Mouse (Mus musculus) lung, postnatal 0 days (tissue): Measurements from ENCODE around the gene Nrf1. TPM values are rescaled to one million over a fixed set of nuclear protein-coding genes. Genes with fewer than 3 reads are reported as not detected.

ENCODE experiments used
- ATAC-seq: fragments of 200-750 bp; cut with Nextera tagmentation; 2 replicates; pipeline ENCODE4 v1.8.0; 2017; ENCODE audit warnings: moderate library complexity
- DNase-seq: peaks from one replicate; pipeline ENCODE4 v3.0.0-alpha.2; 2016; ENCODE audit warnings: low spot score
- H3K27ac ChIP-seq: fragments of 300-500 bp; sonication (generic); 2 replicates; pipeline ENCODE4 v1.5.1; 2014; ENCODE audit warnings: antibody characterized with exemption, mild to moderate bottlenecking, low read length, mixed read lengths
- H3K27me3 ChIP-seq: fragments of 300-500 bp; sonication (generic); replicated peaks from 2 replicates; pipeline ENCODE4 v1.6.1; 2014; ENCODE audit warnings: low read length, mixed read lengths; ENCODE audit not compliant: insufficient read depth
- H3K36me3 ChIP-seq: fragments of 300-500 bp; sonication (generic); 2 replicates; pipeline ENCODE4 v1.6.1; 2014; ENCODE audit warnings: low read length, mixed read lengths; ENCODE audit not compliant: insufficient read depth
- H3K4me1 ChIP-seq: fragments of 300-500 bp; sonication (generic); 2 replicates; pipeline ENCODE4 v1.6.1; 2014; ENCODE audit warnings: antibody characterized with exemption, low read depth, low read length, mixed read lengths; ENCODE audit not compliant: insufficient read depth
- H3K4me2 ChIP-seq: fragments of 300-500 bp; sonication (generic); replicated peaks from 2 replicates; pipeline ENCODE4 v1.6.1; 2014; ENCODE audit warnings: low read depth, mild to moderate bottlenecking, low read length, moderate library complexity, mixed read lengths
- H3K4me3 ChIP-seq: fragments of 300-500 bp; sonication (generic); 2 replicates; pipeline ENCODE4 v1.5.1; 2014; ENCODE audit warnings: low read depth, low read length
- H3K9ac ChIP-seq: fragments of 300-500 bp; sonication (generic); replicated peaks from 2 replicates; pipeline ENCODE4 v1.6.1; 2014; ENCODE audit warnings: low read depth, mild to moderate bottlenecking
- H3K9me3 ChIP-seq: fragments of 300-500 bp; sonication (generic); 2 replicates; pipeline ENCODE4 v1.6.1; 2016; ENCODE audit warnings: low read length, mixed read lengths
- CTCF ChIP-seq: IDR thresholded peaks from 2 replicates; pipeline ENCODE4 v1.5.1; 2016; ENCODE audit warnings: antibody characterized with exemption, mild to moderate bottlenecking
- EP300 ChIP-seq: IDR thresholded peaks from 2 replicates; pipeline ENCODE4 v1.6.1; 2016; ENCODE audit warnings: antibody characterized with exemption, mild to moderate bottlenecking, control low read depth
- WGBS: fragments of 180-500 bp; shearing (Covaris S2); extraction: QIAGEN DNeasy Blood & Tissue Kit; methylation state at CpG from one replicate; pipeline ENCODE4 v1.1.7; 2014; 5-methylcytosine and 5-hydroxymethylcytosine counted together
- polyA plus RNA-seq: library from polyadenylated mRNA; unstranded; fragments of >200 nt; fragmentation: Nextera tagmentation; extraction: Ambion mirVana; gene quantifications from 2 replicates; pipeline ENCODE4 v1.2.1, GENCODE M21; 2015

The Nrf1 gene
- polyA plus RNA-seq, 1 experiment from 2014 or later, result 22.7 TPM

- Histone ChIP-seq H3K4me1 (no peaks in the 10 kb centered on the region), H3K36me3 (no peaks in the 10 kb centered on the region), H3K4me2 (no peak overlapping the region), H3K9me3 (no peaks in the 10 kb centered on the region), H3K27me3 (no peaks in the 10 kb centered on the region), H3K9ac (no peak overlapping the region), H3K4me3 (no peak overlapping the region), H3K27ac (no peak overlapping the region)
- peak; percentile 11 for DNase-seq
- TF ChIP-seq CTCF (no peak), EP300 (no peak)
- WGBS, result 68% methylated on average over 4 of the region's 4 CpGs
- no peak for ATAC-seq
Observed at GRCm38 (mm10) chr6:30035112-30035511, 12.7 kb upstream of the Nrf1 start.

- DNase-seq (no peak), ATAC-seq (no peak)
- H3K36me3 ChIP-seq, result no peaks in the 10 kb centered on the region
- no peaks in the 10 kb centered on the region for H3K4me1 ChIP-seq
- no peak overlapping the region for H3K4me3 ChIP-seq
- H3K27ac ChIP-seq, result no peak overlapping the region
- TF ChIP-seq EP300 (no peak), CTCF (no peak)
- no peaks in the 10 kb centered on the region for H3K9me3 ChIP-seq
- no peaks in the 10 kb centered on the region for H3K27me3 ChIP-seq
- no peak overlapping the region for H3K4me2 ChIP-seq
- 25% methylated on average over 1 of the region's 1 CpGs for WGBS
- no peak overlapping the region for H3K9ac ChIP-seq
Observed at GRCm38 (mm10) chr6:30041498-30041897, 6.3 kb upstream of the Nrf1 start.

- WGBS, result 60% methylated on average over 3 of the region's 3 CpGs
- ATAC-seq (no peak), DNase-seq (peak; percentile 30)
- Histone ChIP-seq H3K9ac (no peak overlapping the region), H3K4me3 (no peak overlapping the region), H3K27ac (no peak overlapping the region), H3K4me2 (no peak overlapping the region), H3K27me3 (no peaks in the 10 kb centered on the region), H3K4me1 (no peaks in the 10 kb centered on the region), H3K36me3 (no peaks in the 10 kb centered on the region), H3K9me3 (no peaks in the 10 kb centered on the region)
- TF ChIP-seq CTCF (no peak), EP300 (no peak)
Observed at GRCm38 (mm10) chr6:30042483-30042882, 5.3 kb upstream of the Nrf1 start.

- no peaks in the 10 kb centered on the region for H3K9me3 ChIP-seq
- H3K4me3 ChIP-seq, result peak overlapping the region; percentile 94
- peak; percentile 86; the same call in 1 of the 2 replicates for ATAC-seq
- H3K27me3 ChIP-seq, result no peaks in the 10 kb centered on the region
- H3K4me1 ChIP-seq, result no peaks in the 10 kb centered on the region
- 2% methylated on average over 10 of the region's 45 CpGs for WGBS
- TF ChIP-seq EP300 (no peak), CTCF (no peak)
- H3K9ac ChIP-seq, result peak overlapping the region; percentile 99
- peak overlapping the region; percentile 100 for H3K27ac ChIP-seq
- H3K36me3 ChIP-seq, result no peaks in the 10 kb centered on the region
- peak overlapping the region; percentile 90 for H3K4me2 ChIP-seq
- no peak for DNase-seq
Observed at GRCm38 (mm10) chr6:30048163-30048500, 344 bp downstream of the Nrf1 start.

GRCm38 (mm10) chr6:30048501-30049353 is 939 bp downstream of the Nrf1 start:
- TF ChIP-seq EP300 (no peak), CTCF (peak; percentile 48)
- Histone ChIP-seq H3K36me3 (no peaks in the 10 kb centered on the region), H3K27me3 (no peaks in the 10 kb centered on the region), H3K9ac (peak overlapping the region; percentile 99), H3K27ac (peak overlapping the region; percentile 100), H3K4me2 (peak overlapping the region; percentile 90), H3K9me3 (no peaks in the 10 kb centered on the region), H3K4me1 (no peaks in the 10 kb centered on the region), H3K4me3 (peak overlapping the region; percentile 94)
- DNase-seq (peak; percentile 57), ATAC-seq (peak; percentile 48)
- WGBS, result under 1% methylated on average over 23 of the region's 54 CpGs

- ATAC-seq (no peak), DNase-seq (peak; percentile 46)
- Histone ChIP-seq H3K9ac (no peak overlapping the region), H3K4me1 (no peaks in the 10 kb centered on the region), H3K4me3 (no peak overlapping the region), H3K27ac (0 out of 2 replicates have a peak overlapping the region, but pooled peaks have one; percentile 29), H3K4me2 (no peak overlapping the region), H3K9me3 (no peaks in the 10 kb centered on the region), H3K36me3 (no peaks in the 10 kb centered on the region), H3K27me3 (no peaks in the 10 kb centered on the region)
- TF ChIP-seq CTCF (no peak), EP300 (no peak)
- 66% methylated on average over 1 of the region's 1 CpGs for WGBS
Observed at GRCm38 (mm10) chr6:30053116-30053515, 5.3 kb downstream of the Nrf1 start.
